Mouse (Mus musculus): ENCODE data around the gene Ppp1r26. TPM values are rescaled to one million over a fixed set of nuclear protein-coding genes. Genes with fewer than 3 reads are reported as not detected.

Ppp1r26 gene
- total RNA-seq, 2 experiments from 2014 or later: 27.1 to 27.2 TPM

DNA sequence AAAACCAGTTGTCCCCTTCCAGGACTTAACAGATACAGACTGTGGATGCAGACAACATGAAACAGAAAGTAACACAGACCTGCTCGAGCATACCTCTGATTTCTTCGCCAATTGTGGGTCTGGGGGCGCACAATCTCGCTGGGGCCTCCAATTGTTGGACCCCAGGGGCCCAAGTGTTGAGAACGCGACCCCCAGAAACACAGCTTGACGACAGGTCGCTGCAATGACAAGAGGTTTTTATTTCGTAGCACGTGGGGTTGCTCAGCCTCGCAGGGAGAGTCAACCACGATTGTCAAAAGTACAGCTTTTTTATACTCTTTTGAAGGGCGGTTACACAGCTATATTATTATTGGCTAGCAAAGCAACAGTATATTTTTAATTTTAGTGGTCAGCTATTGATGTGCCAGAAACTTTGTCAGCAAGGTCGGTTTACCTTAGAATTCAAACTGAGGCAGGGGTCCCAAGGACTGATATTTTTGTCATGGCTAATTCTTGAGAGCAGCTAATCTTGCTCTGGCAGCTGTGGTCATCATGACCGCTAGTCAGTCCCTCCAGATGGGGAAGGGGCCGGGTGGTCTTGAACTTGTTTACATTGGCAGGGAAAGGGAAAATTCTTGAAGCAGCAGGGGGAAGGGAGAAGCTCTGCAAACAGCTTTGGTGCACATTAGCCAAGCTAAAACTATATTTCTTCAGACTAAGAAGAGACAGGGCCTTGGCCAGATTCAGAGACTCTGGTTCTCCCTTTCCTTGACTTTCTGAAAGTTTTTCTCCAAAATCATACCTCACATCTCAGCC lies 49.4 kb downstream of the Ppp1r26 start:
- no peak for DNase-seq (ENCODE audit: low spot score in 2 of 2)

DNA sequence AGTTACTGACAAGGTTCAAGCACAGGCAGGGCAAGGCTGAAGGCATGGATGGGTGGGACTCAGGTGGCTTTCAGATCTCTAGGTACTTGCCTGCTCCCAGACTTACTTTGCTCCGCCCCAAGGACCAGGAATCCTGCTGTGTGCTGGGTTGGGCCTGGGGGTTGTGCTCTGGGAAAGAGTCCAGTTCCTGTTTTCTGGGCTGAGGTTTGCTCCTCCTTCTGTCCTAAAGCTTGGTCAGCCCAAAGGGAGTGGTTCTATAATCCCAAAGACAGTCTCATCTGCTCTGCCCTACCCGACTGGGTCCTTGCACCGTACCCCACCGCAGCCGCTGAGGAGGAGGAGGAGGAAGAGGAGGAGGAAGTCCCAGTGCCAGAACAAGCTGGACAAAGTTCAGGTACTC lies 50.1 kb downstream of the Ppp1r26 start, which contains the start of gene Gbgt1:
TSS of gene Gbgt1 (plus strand) at position 221 of the 400 bp plus-strand sequence.
- DNase-seq (ENCODE audit: low spot score in 2 of 2): no peak

DNA sequence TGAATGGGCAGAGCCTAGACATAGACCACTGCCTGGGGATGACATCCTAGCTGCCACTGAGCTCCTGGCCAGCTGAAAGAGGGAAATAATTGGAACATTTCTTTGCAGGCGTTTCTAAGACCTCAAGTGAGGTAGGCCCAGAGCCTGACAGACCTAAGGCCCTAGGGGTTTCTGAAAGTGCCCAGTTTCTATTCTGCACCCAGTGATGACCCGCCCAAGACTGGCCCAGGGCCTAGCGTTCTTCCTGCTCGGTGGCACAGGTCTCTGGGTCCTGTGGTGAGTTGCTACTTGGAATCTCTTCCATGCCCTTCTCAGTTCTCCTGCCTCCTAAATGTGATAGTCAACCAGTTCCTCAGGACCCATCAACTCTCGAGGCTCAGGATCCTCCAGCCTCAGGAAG lies 51.0 kb downstream of the Ppp1r26 start:
- no peak for DNase-seq (ENCODE audit: low spot score in 2 of 2)

DNA sequence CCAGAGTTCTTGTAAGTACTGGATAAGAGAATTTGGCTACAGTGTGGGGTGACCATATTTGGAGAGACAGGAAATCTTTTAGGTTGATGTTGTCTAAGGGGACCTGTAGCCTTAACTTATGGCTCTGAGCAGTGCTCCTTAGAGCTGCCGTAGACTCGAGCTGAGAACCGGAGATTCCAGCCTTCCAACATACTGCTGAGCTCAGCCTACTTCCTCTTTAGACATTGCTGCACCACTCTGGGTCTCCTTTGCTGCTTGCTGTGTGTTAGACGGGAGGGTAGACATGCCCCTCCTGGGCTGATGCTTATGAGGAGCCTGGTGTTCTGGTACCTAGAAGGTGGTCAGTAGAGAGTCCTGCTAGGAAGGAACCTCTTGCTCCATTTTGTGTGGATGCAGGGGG lies 51.8 kb downstream of the Ppp1r26 start:
- DNase-seq (ENCODE audit: low spot score in 2 of 2): no peak

DNA sequence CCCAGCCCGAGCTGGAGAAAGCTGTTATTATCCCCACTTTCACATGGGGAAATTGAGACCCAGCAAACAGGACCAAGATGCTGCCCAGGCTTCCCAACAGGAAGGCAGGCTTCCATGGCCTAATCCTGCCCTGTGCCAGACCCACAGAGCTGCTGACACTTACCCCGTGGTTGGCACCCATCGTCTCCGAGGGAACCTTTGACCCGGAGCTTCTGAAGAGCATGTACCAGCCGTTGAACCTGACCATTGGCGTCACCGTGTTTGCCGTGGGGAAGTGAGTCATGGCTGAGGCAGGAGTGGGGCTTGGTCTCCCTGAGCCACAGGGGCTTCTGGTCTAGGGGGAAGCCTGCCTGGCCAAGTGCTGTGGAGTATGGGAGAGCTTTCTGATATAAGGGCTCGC lies 56.4 kb downstream of the Ppp1r26 start:
- DNase-seq (ENCODE audit: low spot score in 2 of 2): no peak

DNA sequence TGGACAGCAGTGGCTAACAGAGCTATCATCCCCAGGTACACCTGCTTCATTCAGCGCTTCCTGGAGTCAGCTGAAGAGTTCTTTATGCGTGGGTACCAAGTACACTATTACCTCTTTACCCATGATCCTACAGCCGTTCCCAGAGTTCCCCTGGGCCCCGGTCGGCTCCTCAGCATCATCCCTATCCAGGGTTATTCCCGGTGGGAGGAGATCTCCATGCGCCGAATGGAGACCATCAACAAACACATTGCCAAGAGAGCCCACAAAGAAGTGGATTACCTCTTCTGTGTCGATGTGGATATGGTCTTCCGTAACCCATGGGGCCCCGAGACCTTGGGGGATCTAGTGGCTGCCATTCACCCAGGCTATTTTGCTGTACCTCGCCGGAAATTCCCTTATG lies 58.1 kb downstream of the Ppp1r26 start:
- no peak for DNase-seq (ENCODE audit: low spot score in 2 of 2)

Other genes with a start within 250 kb of the Ppp1r26 start
- gene 1700007K13Rik, start 19.5 kb downstream of the Ppp1r26 start, total RNA-seq (2021): 1 to 10 TPM; 4.4 to 5.2 TPM
- 10 to 100 TPM; 37.3 to 40.1 TPM for gene Mrps2, start 21.3 kb downstream of the Ppp1r26 start, total RNA-seq (2021)
- gene Gbgt1, start 50.1 kb downstream of the Ppp1r26 start, total RNA-seq (2021): 1 to 10 TPM; 2.4 to 2.6 TPM
- 1 to 10 TPM in 1 of 2 experiments, not detected in 1; 1.1 TPM for gene Gm10134, start 59.3 kb downstream of the Ppp1r26 start, total RNA-seq (2021)
- gene Ralgds, start 66.3 kb downstream of the Ppp1r26 start, total RNA-seq (2021): 10 to 100 TPM; 78.2 to 87.4 TPM
- not detected for gene Cel, start 116.6 kb downstream of the Ppp1r26 start, total RNA-seq (2021)
- 10 to 100 TPM; 19.1 to 19.4 TPM for gene Gtf3c5, start 137.0 kb downstream of the Ppp1r26 start, total RNA-seq (2021)
- gene Gfi1b, start 175.2 kb downstream of the Ppp1r26 start, total RNA-seq (2021): not detected
- 10 to 100 TPM; 54.4 to 58.4 TPM for gene Tsc1, start 194.4 kb downstream of the Ppp1r26 start, total RNA-seq (2021)

Data from left cerebral cortex, adult 18-20 months (tissue).